Mouse (Mus musculus): Measurements from ENCODE around the gene Yy2. TPM values are rescaled to one million over a fixed set of nuclear protein-coding genes. Genes with fewer than 3 reads are reported as not detected.

Gene Yy2
- polyA plus RNA-seq, 1 experiment, result 0.77 TPM

GRCm38 (mm10) chrX:157596802-157597201 lies 28.0 kb upstream of the Yy2 start:
- peaks cover 44% of the 10 kb centered on the region for H3K79me3 ChIP-seq (ENCODE audit: low read depth)
- peaks cover 70% of the 10 kb centered on the region for H3K79me2 ChIP-seq (ENCODE audit: control insufficient read depth, insufficient read depth)
- TF ChIP-seq CEBPB (IDR thresholded peaks at IDR 0.05; ENCODE audit: low read depth), result no peak
- TF ChIP-seq MAX (IDR thresholded peaks at IDR 0.05), result no peak
- TF ChIP-seq MYOG (IDR thresholded peaks at IDR 0.05; ENCODE audit: control insufficient read depth, extremely low read depth, insufficient read length), result no peak
- no peak for TF ChIP-seq MYOD1 (IDR thresholded peaks at IDR 0.05; ENCODE audit: control insufficient read depth, insufficient read length, low read depth)
- no peak for TF ChIP-seq USF1 (IDR thresholded peaks at IDR 0.05; ENCODE audit: low read depth)
- TF ChIP-seq CTCF (IDR thresholded peaks at IDR 0.05; ENCODE audit: control insufficient read depth, insufficient read depth, insufficient read length), result no peak
- no peak for TF ChIP-seq FOSL1 (IDR thresholded peaks at IDR 0.05; ENCODE audit: insufficient read depth, low read length, poor library complexity, severe bottlenecking)
- H3K27me3 ChIP-seq (ENCODE audit: control insufficient read depth, insufficient read depth, insufficient read length), result no peaks in the 10 kb centered on the region
- H3K36me3 ChIP-seq (ENCODE audit: control insufficient read depth, insufficient read depth), result no peaks in the 10 kb centered on the region
- H3ac ChIP-seq (ENCODE audit: control insufficient read depth, insufficient read length, low read depth), result peak overlapping the region; percentile 53
- H3K4me3 ChIP-seq (ENCODE audit: insufficient read depth, poor library complexity, severe bottlenecking), result peak overlapping the region; percentile 49

- Histone ChIP-seq H3K4me3 (ENCODE audit: insufficient read depth, poor library complexity, severe bottlenecking) (no peak overlapping the region), H3K36me3 (ENCODE audit: control insufficient read depth, insufficient read depth) (no peaks in the 10 kb centered on the region), H3K27me3 (ENCODE audit: control insufficient read depth, insufficient read depth, insufficient read length) (no peaks in the 10 kb centered on the region), H3K79me2 (ENCODE audit: control insufficient read depth, insufficient read depth) (peaks cover 70% of the 10 kb centered on the region), H3K79me3 (ENCODE audit: low read depth) (peaks cover 48% of the 10 kb centered on the region), H3ac (ENCODE audit: control insufficient read depth, insufficient read length, low read depth) (no peak overlapping the region)
- TF ChIP-seq CTCF (IDR thresholded peaks at IDR 0.05; ENCODE audit: control insufficient read depth, insufficient read depth, insufficient read length) (no peak), USF1 (IDR thresholded peaks at IDR 0.05; ENCODE audit: low read depth) (no peak), CEBPB (IDR thresholded peaks at IDR 0.05; ENCODE audit: low read depth) (no peak)
These were observed 27.1 kb upstream of the Yy2 start for GRCm38 (mm10) chrX:157595927-157596326.

GRCm38 (mm10) chrX:157594606-157595005 lies 25.8 kb upstream of the Yy2 start:
- Histone ChIP-seq H3K36me3 (ENCODE audit: control insufficient read depth, insufficient read depth) (no peaks in the 10 kb centered on the region), H3K79me3 (ENCODE audit: low read depth) (peaks cover 50% of the 10 kb centered on the region), H3ac (ENCODE audit: control insufficient read depth, insufficient read length, low read depth) (no peak overlapping the region), H3K4me3 (ENCODE audit: insufficient read depth, poor library complexity, severe bottlenecking) (no peak overlapping the region), H3K27me3 (ENCODE audit: control insufficient read depth, insufficient read depth, insufficient read length) (no peaks in the 10 kb centered on the region), H3K79me2 (ENCODE audit: control insufficient read depth, insufficient read depth) (peaks cover 65% of the 10 kb centered on the region)
- TF ChIP-seq MYOG (IDR thresholded peaks at IDR 0.05; ENCODE audit: control insufficient read depth, extremely low read depth, insufficient read length) (no peak), MYOD1 (IDR thresholded peaks at IDR 0.05; ENCODE audit: control insufficient read depth, insufficient read length, low read depth) (no peak), USF1 (IDR thresholded peaks at IDR 0.05; ENCODE audit: low read depth) (no peak), FOSL1 (IDR thresholded peaks at IDR 0.05; ENCODE audit: insufficient read depth, low read length, poor library complexity, severe bottlenecking) (no peak), MAX (IDR thresholded peaks at IDR 0.05) (no peak), CTCF (IDR thresholded peaks at IDR 0.05; ENCODE audit: control insufficient read depth, insufficient read depth, insufficient read length) (no peak), CEBPB (IDR thresholded peaks at IDR 0.05; ENCODE audit: low read depth) (no peak)

GRCm38 (mm10) chrX:157587001-157587400 lies 18.2 kb upstream of the Yy2 start:
- Histone ChIP-seq H3K79me3 (ENCODE audit: low read depth) (peaks cover 8% of the 10 kb centered on the region), H3K79me2 (ENCODE audit: control insufficient read depth, insufficient read depth) (peaks cover 13% of the 10 kb centered on the region), H3K4me3 (ENCODE audit: insufficient read depth, poor library complexity, severe bottlenecking) (no peak overlapping the region), H3ac (ENCODE audit: control insufficient read depth, insufficient read length, low read depth) (no peak overlapping the region), H3K36me3 (ENCODE audit: control insufficient read depth, insufficient read depth) (peaks cover 17% of the 10 kb centered on the region), H3K27me3 (ENCODE audit: control insufficient read depth, insufficient read depth, insufficient read length) (no peaks in the 10 kb centered on the region)
- TF ChIP-seq MYOD1 (IDR thresholded peaks at IDR 0.05; ENCODE audit: control insufficient read depth, insufficient read length, low read depth) (no peak), CEBPB (IDR thresholded peaks at IDR 0.05; ENCODE audit: low read depth) (no peak)

GRCm38 (mm10) chrX:157586397-157586796 lies 17.6 kb upstream of the Yy2 start:
- Histone ChIP-seq H3K27me3 (ENCODE audit: control insufficient read depth, insufficient read depth, insufficient read length) (no peaks in the 10 kb centered on the region), H3K79me2 (ENCODE audit: control insufficient read depth, insufficient read depth) (peaks cover 13% of the 10 kb centered on the region), H3ac (ENCODE audit: control insufficient read depth, insufficient read length, low read depth) (no peak overlapping the region), H3K4me3 (ENCODE audit: insufficient read depth, poor library complexity, severe bottlenecking) (no peak overlapping the region), H3K36me3 (ENCODE audit: control insufficient read depth, insufficient read depth) (peaks cover 17% of the 10 kb centered on the region), H3K79me3 (ENCODE audit: low read depth) (peaks cover 6% of the 10 kb centered on the region)
- no peak for TF ChIP-seq MYOG (IDR thresholded peaks at IDR 0.05; ENCODE audit: control insufficient read depth, extremely low read depth, insufficient read length)
- TF ChIP-seq MAX (IDR thresholded peaks at IDR 0.05), result no peak
- no peak for TF ChIP-seq CEBPB (IDR thresholded peaks at IDR 0.05; ENCODE audit: low read depth)
- TF ChIP-seq USF1 (IDR thresholded peaks at IDR 0.05; ENCODE audit: low read depth), result no peak
- no peak for TF ChIP-seq FOSL1 (IDR thresholded peaks at IDR 0.05; ENCODE audit: insufficient read depth, low read length, poor library complexity, severe bottlenecking)
- TF ChIP-seq CTCF (IDR thresholded peaks at IDR 0.05; ENCODE audit: control insufficient read depth, insufficient read depth, insufficient read length), result no peak

DNA sequence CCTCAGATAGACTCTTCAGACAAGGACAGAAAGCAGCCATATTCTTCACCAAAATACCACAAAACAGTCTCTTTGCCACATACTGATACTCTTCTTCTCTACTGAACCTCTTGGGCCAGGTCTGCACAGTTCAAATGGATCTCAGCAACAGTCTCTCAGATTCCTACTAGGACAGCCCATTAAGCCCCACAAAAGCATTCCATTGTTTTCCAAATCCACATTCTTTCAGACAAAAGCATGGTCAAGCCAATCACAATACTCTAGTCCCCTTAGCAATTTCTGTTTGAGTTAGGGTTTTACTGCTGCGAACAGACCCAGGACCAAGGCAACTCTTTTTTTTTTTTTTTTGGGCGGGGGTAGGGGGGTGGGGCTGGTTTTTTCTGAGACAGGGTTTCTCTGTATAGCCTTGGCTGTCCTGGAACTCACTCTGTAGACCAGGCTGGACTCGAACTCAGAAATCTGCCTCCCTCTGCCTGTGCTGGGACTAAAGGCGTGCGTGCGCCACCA lies 10.4 kb upstream of the Yy2 start:
- no peak overlapping the region for H3K4me3 ChIP-seq (ENCODE audit: insufficient read depth, poor library complexity, severe bottlenecking)
- no peaks in the 10 kb centered on the region for H3K79me3 ChIP-seq (ENCODE audit: low read depth)
- no peak overlapping the region for H3ac ChIP-seq (ENCODE audit: control insufficient read depth, insufficient read length, low read depth)
- TF ChIP-seq CEBPB (IDR thresholded peaks at IDR 0.05; ENCODE audit: low read depth), result no peak
- no peak for TF ChIP-seq MYOG (IDR thresholded peaks at IDR 0.05; ENCODE audit: control insufficient read depth, extremely low read depth, insufficient read length)
- no peak for TF ChIP-seq MAX (IDR thresholded peaks at IDR 0.05)
- no peak for TF ChIP-seq FOSL1 (IDR thresholded peaks at IDR 0.05; ENCODE audit: insufficient read depth, low read length, poor library complexity, severe bottlenecking)
- no peak for TF ChIP-seq USF1 (IDR thresholded peaks at IDR 0.05; ENCODE audit: low read depth)
- no peak for TF ChIP-seq MYOD1 (IDR thresholded peaks at IDR 0.05; ENCODE audit: control insufficient read depth, insufficient read length, low read depth)
- no peak for TF ChIP-seq CTCF (IDR thresholded peaks at IDR 0.05; ENCODE audit: control insufficient read depth, insufficient read depth, insufficient read length)
- H3K27me3 ChIP-seq (ENCODE audit: control insufficient read depth, insufficient read depth, insufficient read length), result no peaks in the 10 kb centered on the region
- H3K36me3 ChIP-seq (ENCODE audit: control insufficient read depth, insufficient read depth), result peaks cover 11% of the 10 kb centered on the region
- peaks cover 13% of the 10 kb centered on the region for H3K79me2 ChIP-seq (ENCODE audit: control insufficient read depth, insufficient read depth)

All from C2C12 (cell line).